Mouse (Mus musculus) right cerebral cortex, postnatal 25 days (tissue): ENCODE measurements around the gene Gamt.
"Not testable (repeated sequence)": the region's sequence is repeated elsewhere in the genome, so short reads cannot be mapped to it uniquely, and the experiment has no call there.

Source experiments
- DNase-seq: peaks from one replicate; pipeline ENCODE4 v3.0.0; 2022

Gene Gamt

DNA sequence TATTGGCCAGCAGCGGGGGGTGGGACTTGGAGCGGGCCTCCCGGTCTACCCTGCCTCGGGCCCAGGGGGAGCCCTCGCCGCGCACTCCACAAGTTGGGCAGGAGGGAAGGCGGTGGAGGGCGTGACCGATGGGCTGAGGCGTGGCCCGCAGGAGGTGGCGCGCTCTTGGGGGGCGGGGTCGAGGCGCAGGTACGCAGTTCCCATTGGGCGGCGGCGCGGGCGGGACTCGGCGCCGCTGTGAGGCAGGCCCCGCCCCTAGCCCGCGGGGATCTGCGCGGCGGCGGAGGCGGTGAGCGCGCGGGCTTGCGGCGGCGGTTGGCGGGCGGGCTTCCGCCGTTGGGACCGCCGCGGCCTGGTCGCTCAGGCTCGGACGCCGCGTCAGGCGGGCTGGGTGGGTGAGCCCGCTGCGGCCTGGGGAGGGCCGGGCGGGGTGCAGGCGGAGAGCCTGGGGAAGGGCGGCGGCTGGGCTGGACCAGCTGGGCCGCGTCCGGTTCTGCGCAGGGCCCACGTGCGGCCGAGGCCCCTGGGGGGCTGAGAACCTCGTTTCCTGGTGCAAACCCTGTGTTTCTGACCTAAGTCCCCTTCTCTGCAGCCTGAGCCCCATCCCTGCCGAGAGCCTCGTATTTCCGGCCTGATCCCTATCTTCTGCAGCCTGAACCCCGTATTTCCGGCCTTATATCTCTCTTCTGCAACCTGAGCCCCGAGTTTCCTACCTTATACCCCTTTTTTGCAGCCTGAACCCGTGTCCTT, 34.2 kb downstream of the Gamt start, which contains the start of gene Mum1:
Gene Mum1, plus strand, starts transcription at position 19 of the 750 bp plus-strand sequence.
- peak; percentile 99 for DNase-seq

DNA sequence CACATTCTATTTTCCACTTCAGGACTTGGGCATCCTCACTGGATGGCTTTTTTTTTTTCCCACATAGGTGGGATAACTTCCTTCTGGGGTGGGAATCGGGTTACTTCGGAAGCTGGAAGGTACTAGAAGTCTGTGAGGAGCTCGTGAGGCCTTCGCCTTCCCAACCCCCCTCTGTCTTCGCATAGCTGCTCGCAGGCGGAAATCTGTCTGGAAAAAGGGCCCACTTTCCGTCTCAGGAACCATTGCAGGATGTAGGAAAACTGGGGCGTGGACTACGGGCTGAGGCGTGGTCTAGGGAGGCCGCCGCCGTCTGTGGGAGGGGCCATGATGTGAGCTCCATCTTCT, 34.8 kb downstream of the Gamt start:
- DNase-seq, result no peak

DNA sequence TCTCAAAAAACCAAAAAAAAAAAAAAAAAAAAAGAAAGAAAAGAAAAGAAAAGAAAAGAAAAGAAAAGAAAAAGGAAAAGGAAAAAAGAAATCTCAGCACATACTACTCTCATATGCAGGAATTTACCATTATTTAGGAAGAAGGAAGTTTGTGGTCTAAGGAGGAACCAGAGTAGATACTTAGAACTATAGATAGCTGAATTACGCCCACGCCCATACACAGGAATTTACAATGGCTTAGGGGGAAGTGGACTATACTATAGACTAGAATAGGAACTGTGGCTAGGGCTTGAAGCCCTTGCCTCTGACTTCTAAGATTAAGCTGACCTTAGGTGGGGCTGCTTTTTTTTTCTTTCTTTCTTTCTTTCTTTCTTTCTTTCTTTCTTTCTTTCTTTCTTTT, 37.7 kb downstream of the Gamt start:
- not testable (repeated sequence) for DNase-seq

DNA sequence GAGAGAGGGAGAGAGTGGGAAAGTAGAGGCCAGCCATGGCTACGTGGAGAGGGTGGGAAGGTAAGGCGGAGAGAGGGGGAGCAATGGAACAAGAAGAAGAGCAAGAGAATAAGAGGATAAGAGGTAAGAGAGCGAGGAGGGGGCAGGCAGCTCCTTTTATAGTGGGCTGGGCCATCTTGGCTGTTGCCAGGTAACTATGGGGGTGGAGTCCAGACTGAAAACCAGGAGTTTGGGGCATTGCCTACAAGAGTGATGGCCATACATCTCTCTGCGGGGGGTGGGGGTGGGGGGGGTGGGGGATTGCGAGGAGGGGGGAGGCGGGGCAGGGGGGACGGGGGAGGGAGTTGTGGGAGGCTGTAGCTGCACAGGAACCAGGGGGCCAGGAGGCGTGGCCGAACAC, 40.1 kb downstream of the Gamt start:
- DNase-seq, result no peak

DNA sequence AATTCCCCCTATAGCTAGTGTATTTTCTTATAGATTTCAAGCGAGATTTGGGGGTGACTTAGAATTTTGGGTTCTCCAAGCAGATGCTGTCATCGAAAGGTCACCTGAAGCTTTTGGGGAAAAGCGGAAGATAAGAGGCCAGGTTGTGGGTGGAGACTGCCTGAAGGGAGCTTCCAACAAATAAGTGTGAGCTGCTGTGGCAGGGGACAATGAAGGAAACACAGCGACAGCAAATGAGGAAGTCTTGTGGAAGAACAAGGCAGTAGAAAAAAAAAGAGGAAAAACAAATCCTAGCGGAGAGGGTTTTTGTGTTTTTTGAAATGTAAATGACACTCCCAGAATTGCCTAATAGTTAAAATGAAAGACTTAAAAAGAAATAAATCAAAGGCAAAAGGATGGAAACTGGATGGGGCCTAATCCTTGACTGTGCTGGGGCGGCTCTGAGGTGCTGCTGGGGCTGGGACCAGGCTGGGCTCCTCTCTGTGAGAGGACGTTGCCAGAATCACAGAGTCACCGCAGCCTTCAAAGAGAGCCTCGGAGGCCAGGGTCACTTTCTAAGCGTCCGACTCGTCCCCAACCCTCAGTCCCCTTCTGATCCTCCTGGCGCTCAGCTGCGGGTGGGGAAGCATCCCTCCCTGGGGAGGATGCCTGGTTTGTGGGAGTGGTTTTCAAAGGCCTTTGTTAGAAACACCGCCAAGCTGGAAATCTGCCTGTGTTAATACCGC, 45.6 kb downstream of the Gamt start:
- DNase-seq, result no peak

DNA sequence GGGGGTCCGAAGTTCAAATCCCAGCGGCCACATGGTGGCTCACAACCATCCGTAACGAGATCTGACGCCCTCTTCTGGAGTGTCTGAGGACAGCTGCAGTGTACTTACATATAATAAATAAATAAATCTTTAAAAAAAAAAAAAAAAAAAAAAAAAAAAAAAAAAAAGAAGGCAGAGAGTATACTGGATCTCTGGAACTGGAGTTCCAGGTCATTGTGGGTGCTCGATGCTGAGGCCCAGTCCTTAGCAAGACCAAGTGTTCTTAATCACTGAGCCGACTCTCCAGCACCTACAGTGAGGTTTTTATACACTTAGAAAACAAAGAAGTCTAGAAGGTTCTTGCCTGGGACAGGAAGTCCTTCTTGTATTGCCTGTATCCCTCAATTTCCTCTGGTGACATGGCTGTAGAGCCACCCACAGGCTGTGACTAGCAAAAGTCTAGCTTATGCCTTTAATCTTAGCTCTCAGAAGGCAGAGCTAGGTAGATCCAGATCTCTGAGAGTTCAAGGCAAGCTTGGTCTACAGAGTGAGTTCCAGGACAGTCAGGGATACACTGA, 49.2 kb downstream of the Gamt start:
- not testable (repeated sequence) for DNase-seq

DNA sequence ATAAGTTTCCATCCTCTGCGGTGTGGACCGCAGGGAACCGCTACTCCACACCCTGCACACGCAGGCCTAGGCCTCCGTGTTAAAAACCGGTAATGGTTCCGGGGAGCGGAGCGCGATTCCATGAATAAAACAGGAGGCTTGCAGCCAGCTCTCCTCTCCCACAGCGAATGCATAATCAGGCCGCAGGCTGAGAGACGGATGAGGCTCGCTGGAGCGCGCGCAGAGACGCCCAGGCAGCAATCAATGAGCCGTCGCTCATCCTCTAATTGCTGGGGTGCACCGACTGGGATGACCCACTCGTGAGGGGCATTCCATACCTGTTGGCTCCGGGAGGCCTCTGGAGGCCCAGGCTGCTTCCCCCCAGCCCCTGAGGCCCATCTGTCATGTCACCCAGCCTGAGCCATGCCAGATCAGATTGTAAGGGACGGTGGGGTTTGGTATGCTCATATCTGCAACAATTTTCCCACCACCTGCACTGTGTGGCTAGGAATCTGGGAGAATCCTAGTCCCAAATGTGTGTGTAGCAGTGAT, 51.9 kb downstream of the Gamt start:
- DNase-seq, result no peak

DNA sequence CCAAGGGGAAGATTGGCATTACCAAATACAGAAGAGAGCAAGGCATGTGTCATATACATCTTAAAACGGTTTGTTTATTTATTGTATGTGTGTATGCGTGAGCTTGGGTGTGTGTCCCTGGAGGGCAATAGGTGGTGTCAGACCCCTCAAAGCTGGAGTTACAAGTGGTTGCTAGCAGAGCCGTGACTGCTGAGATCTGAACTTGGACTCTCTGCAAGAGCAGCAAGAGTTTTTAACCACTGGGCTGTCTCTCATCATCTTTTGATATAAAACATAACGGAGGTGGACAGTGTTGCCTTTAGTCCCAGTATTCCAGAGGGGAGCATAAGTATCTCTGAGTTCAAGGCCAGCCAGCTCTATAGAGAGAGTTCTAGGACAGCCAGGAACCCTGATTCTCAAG, 52.6 kb downstream of the Gamt start:
- no peak for DNase-seq
